Mouse (Mus musculus): ENCODE data around the gene Mfap1b. TPM values are rescaled to one million over a fixed set of nuclear protein-coding genes. Genes with fewer than 3 reads are reported as not detected.

Gene Mfap1b
- polyA plus RNA-seq (2015; fragmentation: Nextera tagmentation; extraction: Ambion mirVana) = 50.2 and 50.3 TPM in 2 replicates

DNA sequence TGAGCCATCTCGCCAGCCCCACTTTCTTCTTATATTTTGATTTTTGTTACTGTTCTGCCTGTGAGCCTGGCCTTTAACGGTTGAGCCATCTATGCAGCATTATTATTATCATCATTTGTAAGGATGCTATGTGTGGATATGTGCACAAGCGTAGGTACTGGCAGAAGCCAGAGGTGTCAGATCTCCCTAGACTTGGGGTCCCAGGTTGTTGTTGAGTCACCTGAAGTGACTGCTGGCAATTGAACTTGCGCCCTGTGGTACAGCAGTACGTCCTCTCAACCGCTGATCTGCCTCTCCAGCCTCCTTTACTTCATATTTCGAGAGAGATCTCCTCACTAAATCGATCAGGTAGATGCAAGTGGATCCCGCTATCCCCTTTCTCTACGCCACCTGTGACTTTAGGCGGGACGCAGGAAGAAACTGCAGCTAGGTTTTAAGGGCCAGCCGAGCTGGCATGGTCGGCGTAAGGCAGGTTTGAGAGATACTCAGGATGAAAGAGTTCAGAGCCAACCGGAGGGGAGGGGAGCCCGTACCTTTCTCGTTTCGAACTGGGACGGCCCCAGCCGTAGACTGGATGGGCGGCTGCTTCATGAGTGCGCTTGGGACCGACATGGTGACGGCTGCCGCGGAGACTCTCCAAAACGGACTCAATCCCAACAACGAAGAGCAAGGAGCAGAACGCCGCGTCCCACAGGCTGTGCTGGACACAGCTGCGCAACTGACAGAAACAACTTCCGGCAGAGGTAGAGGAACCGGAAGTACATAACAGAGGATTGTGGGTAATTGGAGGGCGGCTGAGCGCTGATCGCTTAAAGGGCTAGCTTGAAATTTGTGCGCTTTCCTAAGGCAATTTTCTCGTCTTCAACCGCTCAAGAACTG lies at the start of gene Mfap1b:
Gene Mfap1b, minus strand, starts transcription at position 767 of the 879 bp plus-strand sequence.

DNA sequence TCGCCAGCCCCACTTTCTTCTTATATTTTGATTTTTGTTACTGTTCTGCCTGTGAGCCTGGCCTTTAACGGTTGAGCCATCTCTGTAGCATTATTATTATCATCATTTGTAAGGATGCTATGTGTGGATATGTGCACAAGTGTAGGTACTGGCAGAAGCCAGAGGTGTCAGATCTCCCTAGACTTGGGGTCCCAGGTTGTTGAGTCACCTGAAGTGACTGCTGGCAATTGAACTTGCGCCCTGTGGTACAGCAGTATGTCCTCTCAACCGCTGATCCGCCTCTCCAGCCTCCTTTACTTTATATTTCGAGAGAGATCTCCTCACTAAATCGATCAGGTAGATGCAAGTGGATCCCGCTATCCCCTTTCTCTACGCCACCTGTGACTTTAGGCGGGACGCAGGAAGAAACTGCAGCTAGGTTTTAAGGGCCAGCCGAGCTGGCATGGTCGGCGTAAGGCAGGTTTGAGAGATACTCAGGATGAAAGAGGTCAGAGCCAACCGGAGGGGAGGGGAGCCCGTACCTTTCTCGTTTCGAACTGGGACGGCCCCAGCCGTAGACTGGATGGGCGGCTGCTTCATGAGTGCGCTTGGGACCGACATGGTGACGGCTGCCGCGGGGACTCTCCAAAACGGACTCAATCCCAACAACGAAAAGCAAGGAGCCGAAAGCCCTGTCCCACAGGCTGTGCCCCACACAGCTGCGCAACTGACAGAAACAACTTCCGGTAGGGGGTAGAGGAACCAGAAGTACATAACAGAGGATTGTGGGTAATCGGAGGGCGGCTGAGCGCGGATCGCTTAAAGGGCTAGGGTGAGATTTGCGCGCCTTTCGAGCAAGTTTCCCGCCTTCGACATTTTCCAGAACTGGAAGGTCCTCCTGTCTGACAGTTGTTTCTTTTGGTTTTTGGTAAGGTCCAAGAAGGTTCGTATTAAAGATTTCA lies 32.3 kb upstream of the Mfap1b start, which contains the start of the genes Mfap1a and Wdr76:
Gene Mfap1a, minus strand, starts transcription at position 724 of the 941 bp plus-strand sequence.
Gene Wdr76, plus strand, starts transcription at position 782 of the 941 bp plus-strand sequence.

DNA sequence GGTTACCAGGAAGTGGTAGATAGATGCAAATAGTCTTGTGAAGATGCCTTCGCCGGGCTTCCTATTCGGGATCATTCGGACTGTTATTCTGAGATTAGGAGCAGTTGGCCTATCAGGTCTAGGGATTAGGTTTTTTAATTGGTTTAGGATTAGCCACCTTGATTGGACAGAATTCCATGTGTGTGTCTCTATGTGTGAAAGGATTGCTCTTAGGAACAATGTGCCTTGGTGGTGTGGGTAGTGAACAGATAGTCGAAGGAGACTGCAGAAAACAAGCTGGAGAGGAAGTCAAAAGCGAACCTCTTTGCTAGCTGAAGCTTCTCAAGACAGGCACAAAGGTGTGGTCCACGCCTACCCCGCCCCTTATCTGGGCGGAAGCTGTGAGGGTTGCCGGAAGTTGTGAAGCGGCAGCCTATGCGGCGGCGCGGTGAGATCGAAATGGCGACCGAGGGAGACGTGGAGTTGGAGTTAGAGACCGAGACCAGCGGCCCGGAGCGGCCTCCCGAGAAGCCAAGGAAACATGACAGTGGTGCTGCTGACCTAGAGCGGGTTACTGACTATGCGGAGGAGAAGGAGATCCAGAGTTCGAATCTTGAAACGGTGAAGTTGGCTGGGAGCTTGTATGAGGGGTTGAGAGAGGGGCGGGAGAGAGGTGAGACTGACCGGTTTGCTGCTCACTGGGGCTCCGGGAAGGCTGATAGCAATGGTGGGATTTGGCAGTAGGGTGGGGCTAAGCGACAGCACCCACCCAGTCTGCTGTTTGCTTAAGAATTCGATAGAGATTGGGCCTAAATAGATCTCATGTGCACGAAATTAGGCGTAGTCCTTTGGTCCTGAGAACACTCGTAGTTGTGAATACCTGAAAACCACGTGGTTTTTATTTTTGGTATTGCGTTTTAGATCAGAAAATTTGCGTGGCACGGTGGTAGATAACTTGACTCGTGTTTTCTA lies 16.9 kb downstream of the Mfap1b start, which contains the start of gene Serinc4:
Gene Serinc4, minus strand, starts transcription at position 90 of the 951 bp plus-strand sequence.

DNA sequence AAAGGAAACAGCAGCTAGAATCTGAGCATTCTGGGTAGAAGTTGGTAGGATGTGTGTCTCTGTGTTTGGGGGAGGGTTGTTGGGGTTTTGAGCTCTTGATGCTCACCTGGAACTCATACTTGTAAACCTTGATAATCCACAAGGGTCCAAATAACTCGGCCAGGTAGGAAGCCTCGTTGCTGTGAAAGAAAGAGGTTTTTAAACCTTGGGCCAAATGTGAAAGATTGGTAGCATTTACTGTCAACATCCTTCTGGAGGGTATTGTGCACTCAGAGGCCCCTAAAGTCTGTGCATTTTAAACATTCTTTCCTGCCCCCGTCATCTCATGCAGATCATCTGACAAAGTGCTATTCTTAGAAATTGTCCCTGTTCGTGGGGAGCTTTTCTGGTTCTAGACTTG lies 20.9 kb downstream of the Mfap1b start, which contains the start of gene Hypk:
Gene Hypk, plus strand, starts transcription at position 301 of the 400 bp plus-strand sequence.

DNA sequence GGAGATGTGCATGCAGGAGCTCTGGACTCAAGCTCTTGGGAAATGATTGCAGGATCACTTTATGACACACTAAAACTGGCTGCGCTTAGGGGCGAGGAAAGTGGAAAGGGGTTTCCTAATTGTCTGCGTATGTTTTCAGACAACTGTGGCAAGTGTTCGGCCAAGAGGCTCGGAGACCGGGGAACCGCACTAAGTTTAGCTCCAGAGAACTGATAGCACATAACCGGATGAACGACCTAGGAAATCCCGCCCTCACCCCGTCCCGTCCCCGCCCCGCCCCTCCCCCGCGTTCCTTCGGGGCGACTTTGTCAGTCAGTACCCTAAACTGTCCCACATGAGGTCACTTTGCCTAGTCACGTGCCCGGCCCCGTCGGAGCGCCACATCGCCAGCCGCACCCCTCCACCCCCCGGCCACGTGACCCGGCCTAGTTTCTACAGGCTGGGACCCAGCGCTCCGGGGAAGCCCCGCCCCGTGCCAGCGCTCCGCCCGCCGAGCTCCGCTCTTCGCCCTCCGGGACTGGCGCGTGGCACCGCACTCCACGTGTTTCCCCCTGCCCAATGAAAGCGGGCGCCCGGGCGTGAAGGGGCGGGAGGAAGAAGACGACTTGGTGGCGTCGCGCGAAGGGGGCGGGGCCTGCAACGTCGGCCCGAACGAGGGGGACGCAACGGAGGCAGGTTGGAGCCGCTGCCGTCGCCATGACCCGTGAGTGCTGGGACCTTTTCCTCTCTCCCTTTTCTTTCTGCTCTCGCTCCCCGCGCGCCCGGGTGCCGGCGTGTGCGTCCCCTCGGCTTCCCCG lies 24.9 kb downstream of the Mfap1b start, which contains the start of gene Serf2:
Gene Serf2, plus strand, starts transcription at position 457 of the 797 bp plus-strand sequence.

DNA sequence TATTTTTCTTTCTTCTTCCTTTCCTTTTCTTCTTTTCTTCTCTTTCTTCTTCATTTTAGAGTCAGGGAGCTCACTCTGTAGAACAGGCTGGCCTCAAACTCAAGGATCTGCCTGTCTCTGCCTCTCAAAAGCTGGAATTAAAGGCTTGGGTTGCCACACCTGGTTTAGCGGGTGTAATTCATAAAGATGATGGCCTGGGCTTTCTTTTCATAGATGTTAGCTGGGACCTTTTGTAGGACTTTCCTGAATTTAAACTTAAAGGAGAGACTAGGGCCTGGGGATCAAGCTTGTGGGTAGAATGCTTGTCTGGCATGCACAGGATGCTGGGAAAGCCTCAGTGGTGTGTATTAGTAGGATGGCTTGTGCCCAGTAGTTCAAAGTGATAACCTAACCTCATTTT lies 29.7 kb downstream of the Mfap1b start, which contains the start of gene Ell3:
Gene Ell3, minus strand, starts transcription at position 101 of the 400 bp plus-strand sequence.

DNA sequence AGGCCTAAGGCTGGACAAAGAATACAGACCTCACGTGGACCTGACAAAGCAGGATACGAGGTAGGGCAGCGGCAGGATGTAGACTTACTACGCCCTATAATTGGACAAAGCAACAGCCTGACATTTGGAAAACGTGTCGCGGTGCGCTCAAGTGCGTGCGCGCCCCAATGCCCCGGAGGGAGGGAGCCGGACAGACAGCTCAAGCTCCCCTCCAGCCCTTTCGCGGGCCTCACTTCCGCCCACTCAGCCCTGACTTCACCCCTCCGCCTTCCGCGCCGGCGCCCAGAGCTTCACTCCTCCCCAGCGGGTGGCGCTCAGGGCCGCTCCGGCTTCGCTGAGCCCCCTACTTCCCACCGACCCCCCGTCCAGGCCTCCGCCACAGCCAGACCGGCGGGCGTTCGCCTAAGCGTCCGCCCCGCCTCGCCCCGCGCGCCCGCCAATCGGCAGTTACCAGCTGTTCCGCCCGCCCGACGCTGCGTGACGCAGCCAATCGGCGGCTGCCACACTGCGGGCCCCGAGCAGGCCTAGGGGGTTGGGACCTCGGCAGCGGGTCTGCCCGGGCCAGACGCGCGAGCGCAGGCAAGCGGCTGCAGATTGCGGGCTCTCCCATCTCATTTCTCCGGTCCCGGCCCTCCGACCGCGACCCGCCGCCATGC lies 60.4 kb downstream of the Mfap1b start, which contains the start of the genes Pdia3 and Catsper2:
Gene Pdia3, plus strand, starts transcription at position 389 of the 656 bp plus-strand sequence.
Gene Catsper2, minus strand, starts transcription at position 406 of the 656 bp plus-strand sequence.

Small RNAs within 50 kb of the gene (microRNA-seq; reads per million reads assigned to microRNA genes)
- not detected for gene Gm22953

Other genes with a start within 250 kb of the Mfap1b start
- 68.6 and 73.4 TPM in 2 replicates for gene Trp53bp1, start 202.7 kb downstream of the Mfap1b start, polyA plus RNA-seq (2015; fragmentation: Nextera tagmentation; extraction: Ambion mirVana)
- gene Map1a, start 184.5 kb downstream of the Mfap1b start, polyA plus RNA-seq (2015; fragmentation: Nextera tagmentation; extraction: Ambion mirVana) = 99.4 and 99.9 TPM in 2 replicates
- gene Ppip5k1, start 118.7 kb downstream of the Mfap1b start, polyA plus RNA-seq (2015; fragmentation: Nextera tagmentation; extraction: Ambion mirVana) = 22.7 and 23.2 TPM in 2 replicates
- 229 and 236 TPM in 2 replicates for gene Ckmt1, start 116.4 kb downstream of the Mfap1b start, polyA plus RNA-seq (2015; fragmentation: Nextera tagmentation; extraction: Ambion mirVana)
- 0.08 TPM in 1 of 2 replicates, not detected in the other for gene Strc, start 86.9 kb downstream of the Mfap1b start, polyA plus RNA-seq (2015; fragmentation: Nextera tagmentation; extraction: Ambion mirVana)
- gene Pdia3, start 60.3 kb downstream of the Mfap1b start, polyA plus RNA-seq (2015; fragmentation: Nextera tagmentation; extraction: Ambion mirVana) = 269 and 274 TPM in 2 replicates
- 4.5 and 5.2 TPM in 2 replicates for gene Catsper2, start 60.3 kb downstream of the Mfap1b start, polyA plus RNA-seq (2015; fragmentation: Nextera tagmentation; extraction: Ambion mirVana)
- gene Ell3, start 29.8 kb downstream of the Mfap1b start, polyA plus RNA-seq (2015; fragmentation: Nextera tagmentation; extraction: Ambion mirVana) = 1.2 and 1.6 TPM in 2 replicates
- 299 and 311 TPM in 2 replicates for gene Serf2, start 24.9 kb downstream of the Mfap1b start, polyA plus RNA-seq (2015; fragmentation: Nextera tagmentation; extraction: Ambion mirVana)
- gene Hypk, start 20.8 kb downstream of the Mfap1b start, polyA plus RNA-seq (2015; fragmentation: Nextera tagmentation; extraction: Ambion mirVana) = 106 and 122 TPM in 2 replicates
- gene Serinc4, start 17.3 kb downstream of the Mfap1b start, polyA plus RNA-seq (2015; fragmentation: Nextera tagmentation; extraction: Ambion mirVana) = 0.41 and 1.1 TPM in 2 replicates
- 19.0 and 22.4 TPM in 2 replicates for gene Mfap1a, start 32.6 kb upstream of the Mfap1b start, polyA plus RNA-seq (2015; fragmentation: Nextera tagmentation; extraction: Ambion mirVana)
- gene Wdr76, start 32.7 kb upstream of the Mfap1b start, polyA plus RNA-seq (2015; fragmentation: Nextera tagmentation; extraction: Ambion mirVana) = 2.2 and 2.5 TPM in 2 replicates

All from neural tube, postnatal 0 days (tissue).